Mouse (Mus musculus): Measurements from ENCODE around the gene March6.
A peak's percentile ranks its signal among the peaks of the same experiment; 100 is the strongest.

The March6 gene

GRCm38 (mm10) chr15:31453098-31453916, 77.5 kb downstream of the March6 start, which contains the start of gene Ropn1l:
Ropn1l (minus strand) TSS chr15:31453737.
- peak; percentile 87 for DNase-seq (ENCODE audit: low spot score)

- DNase-seq (ENCODE audit: low spot score): no peak
Observed at GRCm38 (mm10) chr15:31452336-31453097, 78.3 kb downstream of the March6 start.

GRCm38 (mm10) chr15:31449772-31450171, 81.1 kb downstream of the March6 start:
- DNase-seq (ENCODE audit: low spot score): no peak

GRCm38 (mm10) chr15:31447121-31447520, 83.7 kb downstream of the March6 start:
- no peak for DNase-seq (ENCODE audit: low spot score)

- no peak for DNase-seq (ENCODE audit: low spot score)
Observed at GRCm38 (mm10) chr15:31442698-31443097, 88.2 kb downstream of the March6 start.

- no peak for DNase-seq (ENCODE audit: low spot score)
Observed at GRCm38 (mm10) chr15:31441996-31442395, 88.9 kb downstream of the March6 start.

GRCm38 (mm10) chr15:31436811-31437210, 94.0 kb downstream of the March6 start:
- DNase-seq (ENCODE audit: low spot score): no peak

GRCm38 (mm10) chr15:31436083-31436482, 94.8 kb downstream of the March6 start:
- no peak for DNase-seq (ENCODE audit: low spot score)

- DNase-seq (ENCODE audit: low spot score): no peak
Observed at GRCm38 (mm10) chr15:31433768-31434167, 97.1 kb downstream of the March6 start.

GRCm38 (mm10) chr15:31431847-31432246, 99.0 kb downstream of the March6 start:
- DNase-seq (ENCODE audit: low spot score): no peak

GRCm38 (mm10) chr15:31430014-31430413, 100.8 kb downstream of the March6 start:
- no peak for DNase-seq (ENCODE audit: low spot score)

- no peak for DNase-seq (ENCODE audit: low spot score)
Observed at GRCm38 (mm10) chr15:31429429-31429828, 101.4 kb downstream of the March6 start.

- DNase-seq (ENCODE audit: low spot score): no peak
Observed at GRCm38 (mm10) chr15:31428571-31428970, 102.3 kb downstream of the March6 start.

- no peak for DNase-seq (ENCODE audit: low spot score)
Observed at GRCm38 (mm10) chr15:31427390-31427789, 103.5 kb downstream of the March6 start.

GRCm38 (mm10) chr15:31426066-31426706, 104.7 kb downstream of the March6 start:
- no peak for DNase-seq (ENCODE audit: low spot score)

- no peak for DNase-seq (ENCODE audit: low spot score)
Observed at GRCm38 (mm10) chr15:31422649-31423369, 108.0 kb downstream of the March6 start.

GRCm38 (mm10) chr15:31419037-31419436, 111.8 kb downstream of the March6 start:
- no peak for DNase-seq (ENCODE audit: low spot score)

GRCm38 (mm10) chr15:31418686-31419024, 112.2 kb downstream of the March6 start:
- no peak for DNase-seq (ENCODE audit: low spot score)

- peak; percentile 6 for DNase-seq (ENCODE audit: low spot score)
Observed at GRCm38 (mm10) chr15:31417796-31418685, 112.8 kb downstream of the March6 start.

- no peak for DNase-seq (ENCODE audit: low spot score)
Observed at GRCm38 (mm10) chr15:31417409-31417795, 113.5 kb downstream of the March6 start.

GRCm38 (mm10) chr15:31415181-31415580, 115.7 kb downstream of the March6 start:
- no peak for DNase-seq (ENCODE audit: low spot score)

Measured in ovary, postnatal 10 days (tissue).